In the genomic region with DNA sequence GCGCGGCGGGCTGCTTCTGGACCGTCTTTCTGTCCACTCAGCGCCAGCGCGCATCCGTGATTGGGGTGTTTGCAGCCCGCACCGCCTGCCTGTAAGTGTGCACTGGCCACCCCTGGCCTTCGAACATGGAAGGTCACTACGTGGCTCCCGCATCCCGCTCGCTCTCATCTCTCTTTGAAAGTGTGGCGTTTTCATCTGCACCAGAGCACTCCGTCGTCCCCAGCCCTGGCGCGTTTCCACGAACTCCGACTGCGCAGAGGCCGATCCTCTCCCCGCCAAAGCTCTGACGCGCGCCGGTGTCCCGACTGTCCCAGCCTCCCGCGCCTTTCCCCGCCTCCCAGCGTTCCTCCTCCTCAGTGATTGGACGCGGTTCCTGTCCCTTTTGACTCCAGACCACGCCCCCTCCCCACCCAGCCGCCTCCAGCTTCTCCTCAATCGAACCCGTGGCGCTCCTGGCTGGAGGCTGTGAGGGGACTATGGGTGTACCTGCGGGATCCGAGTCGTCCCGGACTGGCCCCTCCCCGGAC, we compare ENCODE assay signal across 8 mouse cellular contexts. TPM values are rescaled to one million over a fixed set of nuclear protein-coding genes. Genes with fewer than 3 reads are reported as not detected.
A peak's percentile ranks its signal among the peaks of the same experiment; 100 is the strongest.
DNase-seq lines count a peak whose midpoint lies in the region; ATAC-seq and TF ChIP-seq lines count a peak whose summit lies in the region.

Gene Gls2, plus strand, starts transcription at position 434 of the 527 bp plus-strand sequence.

- no peak for TF ChIP-seq CTCF in bone marrow, adult 2 months (IDR thresholded peaks at IDR 0.05; ENCODE audit: control insufficient read depth, insufficient read depth, low read length)

- H3K27me3 ChIP-seq in embryonic facial prominence, embryonic 15.5 days = peaks cover 19% of the 10 kb centered on the region
- H3K27me3 ChIP-seq in kidney, embryonic 14.5 days (ENCODE audit: control insufficient read depth, insufficient read depth, low read length) = peaks cover 17% of the 10 kb centered on the region; the same call in 1 of the 2 replicates
- H3K27me3 ChIP-seq in limb, embryonic 15.5 days = peaks cover 19% of the 10 kb centered on the region

- H3K4me1 ChIP-seq in bone marrow, adult 2 months (ENCODE audit: control insufficient read depth, insufficient read depth, low read length) = peaks cover 2% of the 10 kb centered on the region; the same call in 1 of the 2 replicates
- H3K4me1 ChIP-seq in embryonic facial prominence, embryonic 15.5 days = peaks cover 10% of the 10 kb centered on the region
- H3K4me1 ChIP-seq in kidney, embryonic 14.5 days (ENCODE audit: control insufficient read depth, insufficient read depth, low read length) = no peaks in the 10 kb centered on the region
- H3K4me1 ChIP-seq in limb, embryonic 15.5 days = peaks cover 9% of the 10 kb centered on the region; the same call in 1 of the 2 replicates

- TF ChIP-seq POLR2A in bone marrow, adult 2 months (IDR thresholded peaks at IDR 0.05; ENCODE audit: borderline replicate concordance, control insufficient read depth, low read depth, low read length) = peak; percentile 18; the same call in 1 of the 2 replicates

- H3K9ac ChIP-seq in embryonic facial prominence, embryonic 15.5 days = peak within 1 kb of the TSS; percentile 53
- peak within 1 kb of the TSS; percentile 63 for H3K9ac ChIP-seq in kidney, embryonic 14.5 days (ENCODE audit: low read depth, low read length)
- H3K9ac ChIP-seq in limb, embryonic 15.5 days = peak within 1 kb of the TSS; percentile 64

- peak; percentile 93 for DNase-seq in 3T3-L1 (ENCODE audit: low read depth, low spot score)
- peak; percentile 96 to 97 for DNase-seq in heart, adult 9 months (ENCODE audit: low spot score in 2 of 2)
- DNase-seq in monocyte, adult 2 months (ENCODE audit: low read depth in 1 of 2, low spot score in 2 of 2) = peak; percentile 82 to 85
- DNase-seq in spleen, postnatal 36 days (ENCODE audit: low spot score in 2 of 2) = peak; percentile 85 to 91

- H3K4me3 ChIP-seq in bone marrow, adult 2 months (replicated peaks; ENCODE audit: control insufficient read depth, low read depth, low read length) = peak within 1 kb of the TSS; percentile 54
- peak within 1 kb of the TSS; percentile 66 for H3K4me3 ChIP-seq in embryonic facial prominence, embryonic 15.5 days (replicated peaks)
- H3K4me3 ChIP-seq in kidney, embryonic 14.5 days (ENCODE audit: low read length) = peak within 1 kb of the TSS; percentile 68
- H3K4me3 ChIP-seq in limb, embryonic 15.5 days = peak within 1 kb of the TSS; percentile 73

- no peaks in the 10 kb centered on the region for H3K36me3 ChIP-seq in embryonic facial prominence, embryonic 15.5 days
- no peaks in the 10 kb centered on the region for H3K36me3 ChIP-seq in kidney, embryonic 14.5 days (ENCODE audit: control insufficient read depth, insufficient read depth, low read length)
- H3K36me3 ChIP-seq in limb, embryonic 15.5 days = no peaks in the 10 kb centered on the region

- no peaks in the 10 kb centered on the region for H3K9me3 ChIP-seq in embryonic facial prominence, embryonic 15.5 days (replicated peaks)
- no peaks in the 10 kb centered on the region for H3K9me3 ChIP-seq in kidney, embryonic 14.5 days (ENCODE audit: control insufficient read depth, low read length)
- no peaks in the 10 kb centered on the region for H3K9me3 ChIP-seq in limb, embryonic 15.5 days

- peak within 1 kb of the TSS; percentile 99 for H3K4me2 ChIP-seq in embryonic facial prominence, embryonic 15.5 days (replicated peaks)
- H3K4me2 ChIP-seq in kidney, embryonic 14.5 days (replicated peaks; ENCODE audit: low read depth, low read length) = peak within 1 kb of the TSS; percentile 99
- H3K4me2 ChIP-seq in limb, embryonic 15.5 days = peak within 1 kb of the TSS; percentile 99

- peak; percentile 97 for ATAC-seq in embryonic facial prominence, embryonic 15.5 days (ENCODE audit: insufficient number of reproducible peaks, low FRiP score, low TSS enrichment, low read depth)
- ATAC-seq in kidney, embryonic 14.5 days (ENCODE audit: low FRiP score, low TSS enrichment) = peak; percentile 97
- ATAC-seq in limb, embryonic 15.5 days (ENCODE audit: insufficient number of reproducible peaks, low FRiP score, low TSS enrichment, low read depth) = peak; percentile 96

- under 1% methylated on average over 46 of the region's 46 CpGs for WGBS in bone marrow, adult 2 months
- WGBS in embryonic facial prominence, embryonic 15.5 days = under 1% methylated on average over 46 of the region's 46 CpGs
- under 1% methylated on average over 46 of the region's 46 CpGs for WGBS in kidney, embryonic 14.5 days
- under 1% methylated on average over 46 of the region's 46 CpGs for WGBS in limb, embryonic 15.5 days

- H3K27ac ChIP-seq in bone marrow, adult 2 months (ENCODE audit: control insufficient read depth, insufficient read depth, low read depth, low read length, poor library complexity) = no peak within 1 kb of the TSS
- H3K27ac ChIP-seq in embryonic facial prominence, embryonic 15.5 days (replicated peaks) = no peak within 1 kb of the TSS
- peak within 1 kb of the TSS; percentile 47 for H3K27ac ChIP-seq in kidney, embryonic 14.5 days (ENCODE audit: low read depth, low read length)
- peak within 1 kb of the TSS; percentile 73 for H3K27ac ChIP-seq in limb, embryonic 15.5 days

RNA-seq across cellular contexts. Expression of gene Gls2, which starts in this region (rescaled TPM):
- polyA plus RNA-seq in bone marrow, adult 2 months (2011; ENCODE audit: insufficient read depth, insufficient read length, low replicate concordance, missing spikeins) = 1.3 and 3.2 TPM in 2 replicates
- polyA plus RNA-seq in embryonic facial prominence, embryonic 15.5 days (2015; fragmentation: Nextera tagmentation; extraction: Ambion mirVana) = 2.0 and 2.5 TPM in 2 replicates
- polyA plus RNA-seq in kidney, embryonic 14.5 days (2014; fragmentation: Nextera tagmentation; extraction: Ambion mirVana) = 0.89 and 1.1 TPM in 2 replicates
- 1.8 TPM in 2 replicates for polyA plus RNA-seq in limb, embryonic 15.5 days (2015; fragmentation: Nextera tagmentation; extraction: Ambion mirVana)

Comparison
In these comparisons a context has a peak if more than half of its experiments do, and no peak if none do; other contexts are left out.
1. H3K27ac ChIP-seq: peak in kidney, embryonic 14.5 days (single experiment) and limb, embryonic 15.5 days (single experiment); none in bone marrow, adult 2 months (single experiment) and embryonic facial prominence, embryonic 15.5 days (single experiment).
2. Peak in every context shown above with its lines, with median percentiles within 50 percentile points of each other: DNase-seq, H3K4me3 ChIP-seq, ATAC-seq, H3K4me2 ChIP-seq and H3K9ac ChIP-seq.